Mouse (Mus musculus) heart, embryonic 16.5 days (tissue): Measurements from ENCODE around the gene Rbm20. TPM values are rescaled to one million over a fixed set of nuclear protein-coding genes. Genes with fewer than 3 reads are reported as not detected.

ENCODE experiments used
- ATAC-seq: fragments of 200-750 bp; cut with Nextera tagmentation; replicated peaks from 2 replicates; pipeline ENCODE4 v1.8.0; 2017; ENCODE audit warnings: moderate number of reproducible peaks; ENCODE audit not compliant: insufficient read depth, low FRiP score; ENCODE audit errors: extremely low read depth
- H3K27ac ChIP-seq: fragments of 300-500 bp; sonication (generic); 2 replicates; pipeline ENCODE4 v1.5.1; 2014; ENCODE audit warnings: mild to moderate bottlenecking, low read length, control low read depth, moderate library complexity
- H3K27me3 ChIP-seq: fragments of 300-500 bp; sonication (generic); 2 replicates; pipeline ENCODE4 v1.6.1; 2014; ENCODE audit warnings: low read length, mixed read lengths; ENCODE audit not compliant: control insufficient read depth, insufficient read depth
- H3K36me3 ChIP-seq: fragments of 300-500 bp; sonication (generic); 2 replicates; pipeline ENCODE4 v1.6.1; 2014; ENCODE audit not compliant: control insufficient read depth, insufficient read depth
- H3K4me1 ChIP-seq: fragments of 300-500 bp; sonication (generic); 2 replicates; pipeline ENCODE4 v1.6.1; 2014; ENCODE audit warnings: low read length, mixed read lengths; ENCODE audit not compliant: control insufficient read depth, insufficient read depth
- H3K4me2 ChIP-seq: fragments of 300-500 bp; sonication (generic); 2 replicates; pipeline ENCODE4 v1.6.1; 2014; ENCODE audit warnings: low read depth, mild to moderate bottlenecking, control low read depth, low read length
- H3K4me3 ChIP-seq: fragments of 300-500 bp; sonication (generic); 2 replicates; pipeline ENCODE4 v1.5.1; 2014; ENCODE audit warnings: mild to moderate bottlenecking, control low read depth, low read length
- H3K9ac ChIP-seq: fragments of 300-500 bp; sonication (generic); 2 replicates; pipeline ENCODE4 v1.6.1; 2014; ENCODE audit warnings: low read length, control low read depth
- H3K9me3 ChIP-seq: fragments of 300-500 bp; sonication (generic); replicated peaks from 2 replicates; pipeline ENCODE4 v1.6.1; 2016; ENCODE audit warnings: low read length; ENCODE audit not compliant: control insufficient read depth
- WGBS: fragments of 180-500 bp; shearing (Covaris S2); extraction: QIAGEN DNeasy Blood & Tissue Kit; methylation state at CpG from one replicate; pipeline ENCODE4 v1.1.7; 2014; 5-methylcytosine and 5-hydroxymethylcytosine counted together
- polyA plus RNA-seq: library from polyadenylated mRNA; unstranded; fragments of >200 nt; fragmentation: Nextera tagmentation; extraction: Ambion mirVana; gene quantifications from 2 replicates; pipeline ENCODE4 v1.2.1, GENCODE M21; 2015

Rbm20 gene
- polyA plus RNA-seq, 1 experiment from 2014 or later = 48.1 TPM

- Histone ChIP-seq H3K4me1 (peaks cover 59% of the 10 kb centered on the region), H3K36me3 (no peaks in the 10 kb centered on the region), H3K4me3 (no peak overlapping the region), H3K4me2 (no peak overlapping the region), H3K27ac (peak overlapping the region; percentile 35; the same call in 1 of the 2 replicates), H3K9me3 (no peaks in the 10 kb centered on the region), H3K27me3 (no peaks in the 10 kb centered on the region), H3K9ac (no peak overlapping the region)
- ATAC-seq = no peak
- WGBS = 72% methylated on average over 3 of the region's 3 CpGs
Observed at GRCm38 (mm10) chr19:53785352-53785751, 108.2 kb downstream of the Rbm20 start.

- Histone ChIP-seq H3K4me2 (no peak overlapping the region), H3K9me3 (no peaks in the 10 kb centered on the region), H3K4me1 (peaks cover 58% of the 10 kb centered on the region), H3K4me3 (no peak overlapping the region), H3K9ac (no peak overlapping the region), H3K36me3 (no peaks in the 10 kb centered on the region), H3K27ac (peak overlapping the region; percentile 30), H3K27me3 (no peaks in the 10 kb centered on the region)
- no peak for ATAC-seq
- WGBS = 35% methylated on average over 2 of the region's 2 CpGs
Observed at GRCm38 (mm10) chr19:53786239-53786638, 109.1 kb downstream of the Rbm20 start.

- no peaks in the 10 kb centered on the region for H3K9me3 ChIP-seq
- H3K9ac ChIP-seq = no peak overlapping the region
- no peak overlapping the region for H3K4me2 ChIP-seq
- H3K4me1 ChIP-seq = peaks cover 64% of the 10 kb centered on the region
- H3K27me3 ChIP-seq = no peaks in the 10 kb centered on the region
- 58% methylated on average over 5 of the region's 5 CpGs for WGBS
- H3K27ac ChIP-seq = peak overlapping the region; percentile 30
- H3K36me3 ChIP-seq = no peaks in the 10 kb centered on the region
- no peak overlapping the region for H3K4me3 ChIP-seq
- no peak for ATAC-seq
Observed at GRCm38 (mm10) chr19:53786836-53787235, 109.7 kb downstream of the Rbm20 start.

GRCm38 (mm10) chr19:53788621-53789331 lies 111.7 kb downstream of the Rbm20 start:
- Histone ChIP-seq H3K27ac (peak overlapping the region; percentile 72), H3K4me3 (no peak overlapping the region), H3K9ac (peak overlapping the region; percentile 46), H3K36me3 (no peaks in the 10 kb centered on the region), H3K4me2 (peak overlapping the region; percentile 18), H3K4me1 (peaks cover 72% of the 10 kb centered on the region), H3K27me3 (no peaks in the 10 kb centered on the region), H3K9me3 (no peaks in the 10 kb centered on the region)
- 29% methylated on average over 14 of the region's 14 CpGs for WGBS
- ATAC-seq = no peak; the same call in 1 of the 2 replicates

- no peaks in the 10 kb centered on the region for H3K36me3 ChIP-seq
- no peak overlapping the region for H3K4me2 ChIP-seq
- peak overlapping the region; percentile 72 for H3K27ac ChIP-seq
- ATAC-seq = no peak
- H3K9me3 ChIP-seq = no peaks in the 10 kb centered on the region
- WGBS = 50% methylated on average over 7 of the region's 7 CpGs
- peaks cover 72% of the 10 kb centered on the region for H3K4me1 ChIP-seq
- no peak overlapping the region; the same call in none of the 2 replicates for H3K9ac ChIP-seq
- no peak overlapping the region for H3K4me3 ChIP-seq
- H3K27me3 ChIP-seq = no peaks in the 10 kb centered on the region
Observed at GRCm38 (mm10) chr19:53789571-53789970, 112.5 kb downstream of the Rbm20 start.

- H3K4me3 ChIP-seq = peak overlapping the region; percentile 8
- 40% methylated on average over 20 of the region's 20 CpGs for WGBS
- H3K36me3 ChIP-seq = no peaks in the 10 kb centered on the region
- H3K27ac ChIP-seq = peak overlapping the region; percentile 87
- H3K27me3 ChIP-seq = no peaks in the 10 kb centered on the region
- peak overlapping the region; percentile 49 for H3K4me2 ChIP-seq
- H3K4me1 ChIP-seq = peaks cover 62% of the 10 kb centered on the region
- H3K9me3 ChIP-seq = no peaks in the 10 kb centered on the region
- peak overlapping the region; percentile 56 for H3K9ac ChIP-seq
- ATAC-seq = 0 out of 2 replicates have a peak, but pooled peaks have one; percentile 4
Observed at GRCm38 (mm10) chr19:53791751-53792720, 114.9 kb downstream of the Rbm20 start.

GRCm38 (mm10) chr19:53792976-53793897 lies 116.1 kb downstream of the Rbm20 start:
- peak overlapping the region; percentile 76 for H3K9ac ChIP-seq
- H3K27me3 ChIP-seq = no peaks in the 10 kb centered on the region
- H3K9me3 ChIP-seq = no peaks in the 10 kb centered on the region
- peaks cover 63% of the 10 kb centered on the region for H3K4me1 ChIP-seq
- H3K36me3 ChIP-seq = no peaks in the 10 kb centered on the region
- 53% methylated on average over 37 of the region's 37 CpGs for WGBS
- H3K4me2 ChIP-seq = peak overlapping the region; percentile 57
- H3K4me3 ChIP-seq = peak overlapping the region; percentile 54
- ATAC-seq = peak; percentile 89
- peak overlapping the region; percentile 87 for H3K27ac ChIP-seq
